Mouse (Mus musculus) neural tube, embryonic 13.5 days (tissue): ENCODE results near the gene Olfr1412. TPM values are rescaled to one million over a fixed set of nuclear protein-coding genes. Genes with fewer than 3 reads are reported as not detected.

Experiments used
- ATAC-seq: fragments of 200-750 bp; cut with Nextera tagmentation; 2 replicates; pipeline ENCODE4 v1.8.0; 2017; ENCODE audit warnings: low read depth, mild to moderate bottlenecking, moderate TSS enrichment, moderate library complexity
- H3K27ac ChIP-seq: fragments of 300-500 bp; sonication (generic); replicated peaks from 2 replicates; pipeline ENCODE4 v1.5.1; 2015; ENCODE audit warnings: moderate library complexity, mild to moderate bottlenecking, inconsistent platforms
- H3K27me3 ChIP-seq: fragments of 300-500 bp; sonication (generic); 2 replicates; pipeline ENCODE4 v1.6.1; 2015; ENCODE audit warnings: mild to moderate bottlenecking, inconsistent platforms
- H3K36me3 ChIP-seq: fragments of 300-500 bp; sonication (generic); 2 replicates; pipeline ENCODE4 v1.6.1; 2015; ENCODE audit warnings: mild to moderate bottlenecking, inconsistent platforms
- H3K4me1 ChIP-seq: fragments of 300-500 bp; sonication (generic); replicated peaks from 2 replicates; pipeline ENCODE4 v1.6.1; 2015; ENCODE audit warnings: inconsistent platforms
- H3K4me2 ChIP-seq: fragments of 300-500 bp; sonication (generic); 2 replicates; pipeline ENCODE4 v1.6.1; 2015; ENCODE audit warnings: inconsistent platforms, mild to moderate bottlenecking, moderate library complexity
- H3K4me3 ChIP-seq: fragments of 300-500 bp; sonication (generic); 2 replicates; pipeline ENCODE4 v1.5.1; 2015; ENCODE audit warnings: mild to moderate bottlenecking, inconsistent platforms
- H3K9ac ChIP-seq: fragments of 300-500 bp; sonication (generic); 2 replicates; pipeline ENCODE4 v1.6.1; 2015; ENCODE audit warnings: moderate library complexity, mild to moderate bottlenecking, inconsistent platforms
- H3K9me3 ChIP-seq: fragments of 300-500 bp; sonication (generic); 2 replicates; pipeline ENCODE4 v1.6.1; 2016; ENCODE audit warnings: inconsistent platforms
- WGBS: fragments of 180-500 bp; shearing (Covaris S2); methylation state at CpG from one replicate; pipeline ENCODE4 v1.1.7; 2015; 5-methylcytosine and 5-hydroxymethylcytosine counted together
- polyA plus RNA-seq: library from polyadenylated mRNA; unstranded; fragments of >200 nt; fragmentation: Nextera tagmentation; extraction: Ambion mirVana; gene quantifications from 2 replicates; pipeline ENCODE4 v1.2.1, GENCODE M21; 2015

The Olfr1412 gene
- not detected in 2 replicates for polyA plus RNA-seq

- Histone ChIP-seq H3K27me3 (no peaks in the 10 kb centered on the region), H3K9me3 (peaks cover 5% of the 10 kb centered on the region; the same call in 1 of the 2 replicates), H3K4me3 (no peak within 1 kb of the TSS), H3K4me2 (no peak within 1 kb of the TSS), H3K4me1 (no peaks in the 10 kb centered on the region), H3K36me3 (no peaks in the 10 kb centered on the region), H3K9ac (no peak within 1 kb of the TSS), H3K27ac (no peak within 1 kb of the TSS)
- no peak for ATAC-seq
- 79% methylated on average over 2 of the region's 2 CpGs for WGBS
Observed at GRCm38 (mm10) chr1:92585479-92585878, at the start of gene Olfr1412. TSS of gene Olfr1412 (plus strand) at chr1:92585779.

DNA sequence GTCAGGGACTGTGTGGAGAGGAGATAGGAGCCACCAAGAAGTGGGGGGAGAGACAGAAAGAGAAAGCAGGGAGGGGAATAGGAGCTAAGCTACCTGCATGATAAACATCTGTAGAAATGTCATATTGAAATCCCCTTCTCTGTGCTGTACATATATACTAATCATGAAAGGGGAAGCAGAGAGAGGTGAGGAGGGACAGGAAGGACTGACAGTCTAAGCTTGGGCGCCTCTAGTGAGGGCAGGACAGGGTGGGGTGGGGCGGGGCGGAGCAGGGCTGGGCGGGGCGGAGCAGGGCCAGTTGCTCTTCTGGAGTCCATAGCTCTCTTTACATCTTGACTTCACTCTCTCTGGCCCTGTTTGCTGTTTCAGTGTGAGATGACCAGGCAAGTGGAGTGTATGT lies 48.6 kb upstream of the Olfr1412 start:
- Histone ChIP-seq H3K4me1 (no peaks in the 10 kb centered on the region), H3K9me3 (no peaks in the 10 kb centered on the region), H3K36me3 (no peaks in the 10 kb centered on the region), H3K27ac (no peak overlapping the region), H3K27me3 (no peaks in the 10 kb centered on the region), H3K9ac (no peak overlapping the region), H3K4me2 (no peak overlapping the region), H3K4me3 (no peak overlapping the region)
- no peak for ATAC-seq
- 52% methylated on average over 5 of the region's 5 CpGs for WGBS

- no peaks in the 10 kb centered on the region for H3K4me1 ChIP-seq
- no peaks in the 10 kb centered on the region for H3K36me3 ChIP-seq
- 36% methylated on average over 2 of the region's 2 CpGs for WGBS
- H3K4me2 ChIP-seq = no peak overlapping the region
- no peak overlapping the region for H3K4me3 ChIP-seq
- no peak overlapping the region for H3K27ac ChIP-seq
- no peak overlapping the region for H3K9ac ChIP-seq
- no peak for ATAC-seq
- no peaks in the 10 kb centered on the region for H3K27me3 ChIP-seq
- no peaks in the 10 kb centered on the region for H3K9me3 ChIP-seq
Observed at GRCm38 (mm10) chr1:92539071-92539470, 46.5 kb upstream of the Olfr1412 start.

- Histone ChIP-seq H3K9me3 (no peaks in the 10 kb centered on the region), H3K36me3 (no peaks in the 10 kb centered on the region), H3K27ac (no peak overlapping the region), H3K4me3 (no peak overlapping the region), H3K4me2 (no peak overlapping the region), H3K9ac (no peak overlapping the region), H3K4me1 (no peaks in the 10 kb centered on the region), H3K27me3 (no peaks in the 10 kb centered on the region)
- WGBS = 81% methylated on average over 2 of the region's 2 CpGs
- no peak for ATAC-seq
Observed at GRCm38 (mm10) chr1:92545929-92546328, 39.6 kb upstream of the Olfr1412 start.

GRCm38 (mm10) chr1:92571022-92571421 lies 14.6 kb upstream of the Olfr1412 start, which contains the start of gene Olfr1413:
TSS of gene Olfr1413 (plus strand) at chr1:92571322.
- 86% methylated on average over 3 of the region's 3 CpGs for WGBS
- H3K4me2 ChIP-seq = no peak within 1 kb of the TSS
- no peaks in the 10 kb centered on the region for H3K9me3 ChIP-seq
- H3K36me3 ChIP-seq = no peaks in the 10 kb centered on the region
- H3K4me3 ChIP-seq = no peak within 1 kb of the TSS
- ATAC-seq = no peak
- H3K9ac ChIP-seq = no peak within 1 kb of the TSS
- no peaks in the 10 kb centered on the region for H3K27me3 ChIP-seq
- H3K4me1 ChIP-seq = no peaks in the 10 kb centered on the region
- no peak within 1 kb of the TSS for H3K27ac ChIP-seq

DNA sequence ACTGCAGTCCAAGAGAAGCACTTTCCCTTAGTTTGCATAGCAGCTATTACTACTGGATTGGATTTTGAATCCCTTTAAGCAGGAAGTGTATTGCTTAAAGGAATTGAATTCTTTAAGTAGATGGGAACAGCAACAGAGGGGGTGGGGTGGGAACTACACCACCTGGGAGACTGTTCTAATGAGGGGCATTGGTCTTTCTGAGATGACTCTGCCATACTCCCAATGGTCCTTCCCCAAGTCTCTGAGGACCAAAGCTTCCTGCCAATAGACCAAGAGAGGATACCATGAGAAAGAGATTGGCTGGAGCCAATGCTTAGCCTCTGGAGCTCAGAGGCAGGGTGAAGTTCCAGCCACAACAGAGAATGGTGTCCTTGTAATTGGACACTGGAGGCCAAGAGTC lies 8.5 kb downstream of the Olfr1412 start, which contains the start of gene Olfr1411:
Olfr1411 (plus strand) TSS at position 301 of the 400 bp plus-strand sequence.
- no peaks in the 10 kb centered on the region for H3K36me3 ChIP-seq
- no peak within 1 kb of the TSS for H3K9ac ChIP-seq
- no peaks in the 10 kb centered on the region for H3K27me3 ChIP-seq
- H3K4me3 ChIP-seq = no peak within 1 kb of the TSS
- ATAC-seq = no peak
- no peaks in the 10 kb centered on the region for H3K4me1 ChIP-seq
- no peaks in the 10 kb centered on the region for H3K9me3 ChIP-seq
- no peak within 1 kb of the TSS for H3K27ac ChIP-seq
- H3K4me2 ChIP-seq = no peak within 1 kb of the TSS

DNA sequence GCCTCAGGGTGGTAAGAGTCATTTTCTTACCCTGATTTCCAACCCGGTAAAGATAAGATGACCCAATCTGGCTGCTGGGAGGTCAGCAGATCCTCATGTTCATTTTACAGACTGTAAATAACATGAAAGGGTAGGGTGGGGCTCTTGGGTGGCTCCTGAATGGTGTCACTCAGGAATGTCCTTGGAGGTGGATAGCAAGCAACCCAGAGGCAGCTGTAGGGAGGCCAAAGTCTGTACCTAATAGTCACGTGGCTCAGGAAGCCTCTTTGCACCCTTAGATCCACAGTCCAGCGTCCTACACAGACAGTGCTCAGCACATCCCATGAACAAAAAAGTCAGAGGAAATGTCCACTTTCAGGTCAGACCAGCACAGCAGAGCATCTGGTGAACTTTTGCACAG lies 10.4 kb downstream of the Olfr1412 start:
- no peaks in the 10 kb centered on the region for H3K36me3 ChIP-seq
- no peaks in the 10 kb centered on the region for H3K4me1 ChIP-seq
- H3K4me3 ChIP-seq = no peak overlapping the region
- ATAC-seq = no peak
- no peaks in the 10 kb centered on the region for H3K27me3 ChIP-seq
- H3K9me3 ChIP-seq = no peaks in the 10 kb centered on the region
- 81% methylated on average over 3 of the region's 3 CpGs for WGBS
- no peak overlapping the region for H3K4me2 ChIP-seq
- H3K27ac ChIP-seq = no peak overlapping the region
- H3K9ac ChIP-seq = no peak overlapping the region

GRCm38 (mm10) chr1:92605482-92605881 lies 19.9 kb downstream of the Olfr1412 start, which contains the start of gene Olfr1410:
TSS of gene Olfr1410 (plus strand) at chr1:92605782.
- WGBS = 79% methylated on average over 1 of the region's 1 CpGs
- no peak within 1 kb of the TSS for H3K27ac ChIP-seq
- no peak within 1 kb of the TSS for H3K4me3 ChIP-seq
- no peak within 1 kb of the TSS for H3K4me2 ChIP-seq
- no peaks in the 10 kb centered on the region for H3K9me3 ChIP-seq
- H3K36me3 ChIP-seq = no peaks in the 10 kb centered on the region
- H3K27me3 ChIP-seq = no peaks in the 10 kb centered on the region
- no peak for ATAC-seq
- H3K9ac ChIP-seq = no peak within 1 kb of the TSS
- no peaks in the 10 kb centered on the region for H3K4me1 ChIP-seq

DNA sequence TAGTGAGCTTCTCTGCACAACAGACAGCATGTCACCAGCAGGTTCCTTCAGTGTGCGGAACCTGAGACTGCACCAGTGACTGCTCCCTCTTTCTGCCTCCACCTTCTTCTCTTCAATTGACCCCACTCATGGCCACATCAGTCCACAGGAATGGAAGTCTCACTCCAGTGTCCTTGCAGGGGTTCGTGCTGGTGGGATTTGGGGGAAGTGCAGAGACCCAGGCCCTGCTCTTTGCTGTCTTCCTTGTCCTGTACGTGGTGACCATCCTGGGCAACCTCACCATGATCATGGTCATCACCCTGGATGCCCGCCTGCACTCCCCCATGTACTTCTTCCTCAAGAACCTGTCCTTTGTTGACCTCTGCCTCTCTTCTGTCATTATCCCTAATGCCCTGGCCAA lies 22.1 kb downstream of the Olfr1412 start:
- no peak for ATAC-seq

GRCm38 (mm10) chr1:92611008-92611407 lies 25.4 kb downstream of the Olfr1412 start:
- H3K4me2 ChIP-seq = no peak overlapping the region
- no peaks in the 10 kb centered on the region for H3K4me1 ChIP-seq
- no peak overlapping the region for H3K4me3 ChIP-seq
- peaks cover 9% of the 10 kb centered on the region; the same call in 1 of the 2 replicates for H3K27me3 ChIP-seq
- H3K9ac ChIP-seq = no peak overlapping the region
- no peak overlapping the region for H3K27ac ChIP-seq
- WGBS = 9% methylated on average over 5 of the region's 5 CpGs
- H3K9me3 ChIP-seq = no peaks in the 10 kb centered on the region
- no peaks in the 10 kb centered on the region for H3K36me3 ChIP-seq
- ATAC-seq = no peak

More for the DNA sequence above, 22.1 kb downstream of the Olfr1412 start:
- H3K9ac ChIP-seq = no peak overlapping the region
- no peak overlapping the region for H3K27ac ChIP-seq
- H3K4me3 ChIP-seq = no peak overlapping the region
- 76% methylated on average over 4 of the region's 4 CpGs for WGBS
- peaks cover 9% of the 10 kb centered on the region; the same call in 1 of the 2 replicates for H3K27me3 ChIP-seq
- H3K9me3 ChIP-seq = no peaks in the 10 kb centered on the region
- no peaks in the 10 kb centered on the region for H3K4me1 ChIP-seq
- no peaks in the 10 kb centered on the region for H3K36me3 ChIP-seq
- no peak overlapping the region for H3K4me2 ChIP-seq

GRCm38 (mm10) chr1:92613175-92613574 lies 27.6 kb downstream of the Olfr1412 start:
- ATAC-seq = no peak
- Histone ChIP-seq H3K4me2 (no peak overlapping the region), H3K9ac (no peak overlapping the region), H3K27me3 (peaks cover 9% of the 10 kb centered on the region; the same call in 1 of the 2 replicates), H3K27ac (no peak overlapping the region), H3K4me1 (no peaks in the 10 kb centered on the region), H3K4me3 (no peak overlapping the region), H3K36me3 (no peaks in the 10 kb centered on the region), H3K9me3 (no peaks in the 10 kb centered on the region)
- WGBS = 44% methylated on average over 4 of the region's 4 CpGs

GRCm38 (mm10) chr1:92614516-92614915 lies 28.9 kb downstream of the Olfr1412 start:
- H3K9ac ChIP-seq = no peak overlapping the region
- H3K4me1 ChIP-seq = no peaks in the 10 kb centered on the region
- WGBS = 13% methylated on average over 1 of the region's 1 CpGs
- no peaks in the 10 kb centered on the region for H3K9me3 ChIP-seq
- no peak for ATAC-seq
- H3K4me2 ChIP-seq = no peak overlapping the region
- H3K36me3 ChIP-seq = no peaks in the 10 kb centered on the region
- no peak overlapping the region for H3K27ac ChIP-seq
- no peak overlapping the region for H3K4me3 ChIP-seq
- H3K27me3 ChIP-seq = peaks cover 9% of the 10 kb centered on the region; the same call in 1 of the 2 replicates

DNA sequence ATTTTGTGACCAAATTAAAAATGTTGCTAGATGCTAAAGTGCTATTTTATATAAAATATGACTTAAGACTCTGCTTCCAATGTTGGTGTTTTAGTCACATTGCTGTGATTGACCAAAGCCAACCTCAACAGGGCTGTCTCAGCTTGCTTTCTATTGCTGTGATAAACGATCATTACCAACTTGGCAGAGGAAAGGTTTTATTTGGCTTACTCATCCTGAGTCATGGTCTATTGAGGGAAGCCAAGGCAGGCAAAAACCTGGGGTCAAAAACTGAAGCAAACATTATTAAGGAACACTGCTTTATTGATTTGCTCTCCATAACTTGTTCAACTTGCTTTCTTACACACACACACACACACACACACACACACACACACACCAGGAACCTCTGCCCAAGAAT lies 30.5 kb downstream of the Olfr1412 start:
- Histone ChIP-seq H3K36me3 (no peaks in the 10 kb centered on the region), H3K27ac (no peak overlapping the region), H3K9ac (no peak overlapping the region), H3K4me2 (no peak overlapping the region), H3K9me3 (no peaks in the 10 kb centered on the region), H3K27me3 (peaks cover 14% of the 10 kb centered on the region; the same call in 1 of the 2 replicates), H3K4me1 (no peaks in the 10 kb centered on the region), H3K4me3 (no peak overlapping the region)
- 84% methylated on average over 1 of the region's 1 CpGs for WGBS
- ATAC-seq = no peak
